Mouse (Mus musculus) liver, postnatal 0 days (tissue): Measurements from ENCODE around the gene Abl1.

Experiments
- CTCF ChIP-seq: sonication (generic); IDR thresholded peaks from 2 replicates; pipeline ENCODE4 v1.5.1; 2016; ENCODE audit warnings: antibody characterized with exemption, low read depth
- EP300 ChIP-seq: IDR thresholded peaks from 2 replicates; pipeline ENCODE4 v1.6.1; 2016; ENCODE audit warnings: antibody characterized with exemption, low read depth, mild to moderate bottlenecking

DNA sequence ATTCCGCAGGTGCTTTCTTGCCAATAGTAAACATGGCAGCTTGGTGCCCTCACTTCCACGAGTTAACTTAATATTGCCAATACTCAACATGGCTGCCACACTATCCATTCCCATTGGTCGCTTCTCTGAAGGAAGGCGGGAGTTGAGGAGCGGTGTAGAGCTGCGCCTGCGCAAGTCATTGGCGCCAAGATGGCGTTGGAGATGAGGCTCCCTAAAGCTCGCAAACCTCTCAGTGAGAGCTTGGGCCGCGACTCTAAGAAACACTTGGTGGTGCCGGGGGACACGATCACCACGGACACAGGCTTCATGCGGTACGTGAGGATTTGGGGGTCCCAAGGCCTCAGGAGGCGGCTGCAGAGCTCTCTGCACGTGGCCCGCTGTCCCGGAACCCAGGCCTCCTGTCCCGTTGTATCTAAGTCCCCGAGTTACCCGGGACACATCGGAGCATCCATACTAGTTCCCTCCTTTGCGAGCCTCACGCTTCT lies 17.6 kb upstream of the Abl1 start, which contains the start of gene Exosc2:
- TF ChIP-seq EP300, result no peak
- TF ChIP-seq CTCF, result no peak
